ENCODE assay signal across 8 mouse cellular contexts in genomic region chr10:85386605-85387218, GRCm38 (mm10). TPM values are rescaled to one million over a fixed set of nuclear protein-coding genes. Genes with fewer than 3 reads are reported as not detected.
A peak's percentile ranks its signal among the peaks of the same experiment; 100 is the strongest.
DNase-seq lines count a peak whose midpoint lies in the region; ATAC-seq and TF ChIP-seq lines count a peak whose summit lies in the region.

Btbd11 (plus strand) TSS chr10:85386814.

- peak within 1 kb of the TSS; percentile 79 for H3K27ac ChIP-seq in gastrocnemius, adult 2 months
- peak within 1 kb of the TSS; percentile 76 for H3K27ac ChIP-seq in hindbrain, postnatal 0 days

- H3K4me3 ChIP-seq in gastrocnemius, adult 2 months, result peak within 1 kb of the TSS; percentile 78
- peak within 1 kb of the TSS; percentile 69 for H3K4me3 ChIP-seq in hindbrain, postnatal 0 days (ENCODE audit: low read length)

- H3K4me2 ChIP-seq in hindbrain, postnatal 0 days (ENCODE audit: low read depth, low read length), result peak within 1 kb of the TSS; percentile 68

- peak; percentile 36; the same call in 1 of the 2 replicates for TF ChIP-seq CTCF in gastrocnemius, adult 2 months (IDR thresholded peaks at IDR 0.05)
- peak; percentile 47 for TF ChIP-seq CTCF in hindbrain, postnatal 0 days (IDR thresholded peaks at IDR 0.05; ENCODE audit: low read depth)

- H3K9me3 ChIP-seq in hindbrain, postnatal 0 days (ENCODE audit: low read length), result no peaks in the 10 kb centered on the region

- no peaks in the 10 kb centered on the region for H3K36me3 ChIP-seq in hindbrain, postnatal 0 days (ENCODE audit: insufficient read depth, low read length)

- WGBS in hindbrain, postnatal 0 days, result under 1% methylated on average over 45 of the region's 46 CpGs

- DNase-seq in T-cell, adult 2 months (ENCODE audit: low spot score), result peak; percentile 85
- peak; percentile 81 to 87 for DNase-seq in cerebellum, postnatal 36 days
- peak; percentile 96 for DNase-seq in gastrocnemius, adult 2 months
- peak; percentile 97 for DNase-seq in hindbrain, postnatal 0 days (ENCODE audit: low spot score)
- DNase-seq in left cerebral cortex, adult 18-20 months (ENCODE audit: low spot score in 2 of 2), result peak; percentile 74 to 85
- DNase-seq in lung, postnatal 4 days, result peak; percentile 90 to 95
- DNase-seq in retina, postnatal 7 days (ENCODE audit: low read depth, low spot score), result peak; percentile 87
- peak; percentile 82 to 91 for DNase-seq in urinary bladder, adult 18-20 months (ENCODE audit: low spot score in 2 of 2)

- intact Hi-C loops in gastrocnemius, adult 2 months (cut with DNase I), result loop anchor here (1.0 kb wide), 1 partner anchor 78 kb away; no protein-coding TSS in a partner anchor

- peaks cover 5% of the 10 kb centered on the region; the same call in 1 of the 2 replicates for H3K4me1 ChIP-seq in hindbrain, postnatal 0 days (ENCODE audit: insufficient read depth, low read length)

- peak; percentile 94 for ATAC-seq in hindbrain, postnatal 0 days

- H3K27me3 ChIP-seq in hindbrain, postnatal 0 days (ENCODE audit: insufficient read depth, low read length), result no peaks in the 10 kb centered on the region

- H3K9ac ChIP-seq in hindbrain, postnatal 0 days (replicated peaks; ENCODE audit: low read length), result peak within 1 kb of the TSS; percentile 67

RNA-seq across cellular contexts. Expression of gene Btbd11, which starts in this region (rescaled TPM):
- 1 to 10 TPM in 1 of 2 experiments, under 1 TPM in 1; 0.77 to 1.2 TPM for total RNA-seq in gastrocnemius, adult 2 months (2021)
- total RNA-seq in hindbrain, postnatal 0 days (2014; rRNA removed), result 72.9 and 79.1 TPM in 2 replicates
- polyA plus RNA-seq in hindbrain, postnatal 0 days (2015; fragmentation: Nextera tagmentation; extraction: Ambion mirVana), result 21.2 and 23.0 TPM in 2 replicates
- 10 to 100 TPM; 25.4 to 28.3 TPM for total RNA-seq in left cerebral cortex, adult 18-20 months (2021)

Comparison
In these comparisons a context has a peak if more than half of its experiments do, and no peak if none do; other contexts are left out.
1. Peak in every context shown above with its lines: DNase-seq, ATAC-seq, H3K4me3 ChIP-seq and H3K27ac ChIP-seq.
2. RNA of gene Btbd11 (total RNA-seq): 72.9 to 79.1 TPM in hindbrain, postnatal 0 days and 25.4 to 28.3 TPM in left cerebral cortex, adult 18-20 months; 0.77 to 1.2 TPM in gastrocnemius, adult 2 months; every median in the first group is over 10 times any median in the second.